Mouse (Mus musculus): ENCODE data around the gene Gm10406.
"Not testable (repeated sequence)": the region's sequence is repeated elsewhere in the genome, so short reads cannot be mapped to it uniquely, and the experiment has no call there.

- not testable (repeated sequence) for TF ChIP-seq POLR2A (IDR thresholded peaks at IDR 0.05; ENCODE audit: insufficient read depth, low read length); CTCF (IDR thresholded peaks at IDR 0.05; ENCODE audit: low read depth, low read length)
Measured at GRCm38 (mm10) chr14:7026781-7027749, at the start of gene Gm10406.
